Mouse (Mus musculus) monocyte, adult 2 months (primary cell): ENCODE data around the gene Usp20.

Experiments used
- DNase-seq, 2 experiments: peaks; one replicate each; pipeline ENCODE4 v3.0.0; 2022; ENCODE audit warnings: low spot score in 2 of 2, low read depth in 1 of 2

The Usp20 gene

DNA sequence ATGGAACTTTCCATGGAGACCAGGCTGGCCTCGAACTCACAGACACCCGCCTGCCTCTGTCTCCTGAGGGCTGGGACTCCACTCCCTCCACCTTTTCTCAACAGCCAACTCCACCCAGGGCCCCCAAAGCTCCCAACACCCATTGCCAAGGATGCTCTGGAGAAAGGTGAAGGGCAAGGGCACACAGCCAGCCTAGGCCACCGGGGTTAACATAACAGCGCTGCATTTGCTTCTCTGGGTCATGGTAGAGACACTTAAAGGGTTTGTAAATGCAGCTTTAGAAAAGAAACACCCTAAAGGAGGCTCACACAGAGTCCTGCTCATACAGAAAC, 87.0 kb downstream of the Usp20 start:
- DNase-seq = no peak

DNA sequence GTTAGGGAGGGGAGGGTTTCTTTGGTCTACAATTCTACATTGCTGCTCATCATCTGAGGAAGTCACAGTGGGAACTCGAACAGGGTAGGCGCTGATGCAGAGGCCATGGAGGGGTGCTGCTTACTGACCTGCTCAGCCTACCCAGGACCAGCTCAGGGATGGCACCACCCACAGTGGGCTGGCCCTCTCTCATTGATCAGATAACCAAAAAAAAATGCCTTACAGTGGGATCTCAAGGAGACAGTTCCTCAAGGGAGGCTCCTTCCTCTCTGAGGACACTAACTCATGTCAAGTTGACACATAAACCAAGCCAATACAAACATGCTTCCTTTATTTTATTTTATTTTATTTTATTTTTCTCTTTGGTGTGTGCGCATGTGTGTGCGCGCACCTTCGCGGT, 87.4 kb downstream of the Usp20 start:
- no peak for DNase-seq
